Mouse (Mus musculus) induced T-regulatory cell, adult 2 months (primary cell): Measurements from ENCODE around the gene Hba-a1.
"Not testable (repeated sequence)": the region's sequence is repeated elsewhere in the genome, so short reads cannot be mapped to it uniquely, and the experiment has no call there.

ENCODE experiments used
- DNase-seq: peaks from one replicate; pipeline ENCODE4 v3.0.0-alpha.2; 2012; ENCODE audit warnings: low read depth

The Hba-a1 gene

DNA sequence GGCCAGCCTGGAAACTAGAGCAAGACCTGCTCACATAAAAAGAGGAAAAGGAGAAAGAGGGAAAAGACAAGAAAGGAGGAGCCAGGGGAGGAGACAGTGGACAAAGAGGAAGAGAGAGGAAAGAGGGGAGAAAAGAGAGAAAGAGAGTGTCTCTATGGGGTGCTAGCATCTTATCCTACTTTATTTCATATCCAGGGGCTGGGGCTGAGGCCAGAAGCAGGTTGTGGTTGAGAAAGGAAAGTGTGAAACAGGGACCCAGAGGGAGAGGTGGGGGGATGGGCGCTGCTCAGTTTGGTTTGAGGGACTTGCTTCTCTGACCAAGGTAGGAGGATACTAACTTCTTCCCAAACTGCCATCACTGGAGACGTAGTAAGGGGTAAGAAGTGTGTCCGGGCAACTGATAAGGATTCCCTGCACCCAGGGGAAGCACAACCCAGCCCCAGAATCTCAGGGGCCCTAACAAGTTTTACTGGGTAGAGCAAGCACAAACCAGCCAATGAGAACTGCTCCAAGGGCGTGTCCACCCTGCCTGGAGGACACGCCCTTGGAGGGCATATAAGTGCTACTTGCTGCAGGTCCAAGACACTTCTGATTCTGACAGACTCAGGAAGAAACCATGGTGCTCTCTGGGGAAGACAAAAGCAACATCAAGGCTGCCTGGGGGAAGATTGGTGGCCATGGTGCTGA is at the start of gene Hba-a1:
Gene Hba-a1, plus strand, starts transcription at position 421 of the 687 bp plus-strand sequence.
- DNase-seq = not testable (repeated sequence)

GRCm38 (mm10) chr11:32233895-32234294 is 49.4 kb upstream of the Hba-a1 start:
- DNase-seq = no peak

GRCm38 (mm10) chr11:32234816-32235485 is 48.4 kb upstream of the Hba-a1 start:
- no peak for DNase-seq

GRCm38 (mm10) chr11:32235646-32236045 is 47.7 kb upstream of the Hba-a1 start:
- no peak for DNase-seq

DNA sequence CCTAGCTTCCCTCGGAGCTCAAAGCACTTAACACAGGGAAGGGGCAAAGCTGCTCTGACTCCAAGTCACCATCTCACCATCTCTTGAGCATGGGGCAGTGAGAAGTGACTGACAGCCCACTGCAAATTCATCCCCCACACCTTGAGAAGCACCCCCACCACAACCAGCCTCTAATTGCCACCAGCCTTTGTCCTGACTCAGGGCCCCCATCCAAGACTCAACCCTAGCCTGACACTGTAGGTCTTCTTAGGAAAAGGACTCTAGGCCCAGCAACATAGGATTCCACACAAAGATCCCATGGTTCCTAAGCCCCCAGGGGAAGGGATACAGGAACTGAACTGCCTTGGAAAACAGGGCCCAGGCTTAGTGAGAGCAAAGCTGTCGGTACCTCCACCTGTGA is 47.2 kb upstream of the Hba-a1 start:
- no peak for DNase-seq

GRCm38 (mm10) chr11:32236712-32237410 is 46.5 kb upstream of the Hba-a1 start:
- DNase-seq = peak; percentile 61

DNA sequence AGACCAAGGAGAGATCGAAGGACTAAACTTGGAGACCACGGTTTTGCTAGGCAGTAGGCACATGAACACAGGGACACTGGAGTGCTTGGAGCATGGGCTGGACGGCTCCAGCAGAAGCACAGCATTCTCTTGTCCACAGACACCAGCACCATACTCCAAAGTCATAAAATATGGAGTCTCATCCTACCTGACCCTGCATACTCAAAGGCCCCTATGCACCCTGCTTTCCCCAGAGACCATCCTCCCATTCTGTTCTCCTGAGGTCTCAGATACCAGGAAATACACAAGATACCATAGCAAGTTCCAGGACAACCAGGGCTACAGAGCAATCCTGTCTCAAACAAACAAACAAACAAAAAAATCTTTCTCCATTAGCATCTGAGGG is 45.9 kb upstream of the Hba-a1 start:
- DNase-seq = no peak

DNA sequence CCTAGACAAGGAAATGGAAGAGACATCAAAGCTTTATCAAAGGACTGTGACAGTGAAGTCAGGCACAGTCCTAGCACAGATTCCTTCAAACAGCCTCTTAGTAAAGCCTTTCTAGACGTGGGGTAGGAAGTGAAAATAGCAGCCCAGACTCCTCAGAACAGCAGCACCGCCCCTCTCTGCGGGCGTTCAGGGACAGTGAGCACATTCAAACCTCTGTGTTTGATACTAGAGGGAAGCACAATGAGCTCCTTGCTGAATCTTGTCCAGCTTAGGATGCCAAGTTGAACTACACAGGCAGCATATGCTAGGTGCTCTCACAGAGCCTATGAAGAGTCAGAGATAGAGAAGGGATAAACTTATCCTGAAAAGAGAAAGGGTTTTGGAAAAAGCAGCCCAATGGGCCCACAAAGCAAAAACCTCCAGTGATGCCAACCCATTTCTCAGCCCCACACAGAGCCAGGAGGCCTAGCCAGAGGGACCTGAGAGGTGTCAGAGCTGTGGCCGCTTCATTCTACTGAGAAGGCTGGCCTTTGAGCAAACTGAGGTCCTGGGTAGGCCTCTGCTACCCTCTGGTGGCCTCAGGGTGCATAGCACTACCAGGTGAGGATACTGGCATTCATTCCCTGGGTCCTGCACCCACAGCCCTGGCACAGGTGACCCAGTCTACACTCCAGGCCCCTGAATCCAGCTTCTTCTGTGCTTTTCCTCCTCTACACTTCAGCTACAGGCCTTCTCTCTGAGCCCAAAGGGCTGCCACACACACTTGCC is 45.0 kb upstream of the Hba-a1 start:
- peak; percentile 84 for DNase-seq

DNA sequence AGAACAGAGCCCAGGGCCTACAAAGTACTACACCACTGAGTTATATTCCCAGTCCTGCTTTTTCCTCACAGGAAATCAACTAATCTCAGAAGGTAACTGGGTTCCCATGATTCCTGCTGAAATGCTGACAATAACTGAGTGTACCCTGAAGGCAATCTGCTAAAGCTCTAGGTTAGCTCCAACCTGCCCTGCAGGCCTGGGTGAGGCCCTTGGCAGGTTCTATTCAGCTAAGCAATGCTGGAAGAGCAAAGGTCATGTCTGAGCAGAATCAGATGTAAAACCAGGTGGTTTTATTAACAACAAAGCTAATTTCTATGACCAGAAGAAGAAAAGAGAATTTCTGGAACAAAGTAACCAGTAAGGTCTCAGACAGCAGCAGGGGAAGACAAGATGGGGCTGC is 41.9 kb upstream of the Hba-a1 start:
- no peak for DNase-seq

- no peak for DNase-seq
These were observed 41.1 kb upstream of the Hba-a1 start for GRCm38 (mm10) chr11:32242209-32242608.

DNA sequence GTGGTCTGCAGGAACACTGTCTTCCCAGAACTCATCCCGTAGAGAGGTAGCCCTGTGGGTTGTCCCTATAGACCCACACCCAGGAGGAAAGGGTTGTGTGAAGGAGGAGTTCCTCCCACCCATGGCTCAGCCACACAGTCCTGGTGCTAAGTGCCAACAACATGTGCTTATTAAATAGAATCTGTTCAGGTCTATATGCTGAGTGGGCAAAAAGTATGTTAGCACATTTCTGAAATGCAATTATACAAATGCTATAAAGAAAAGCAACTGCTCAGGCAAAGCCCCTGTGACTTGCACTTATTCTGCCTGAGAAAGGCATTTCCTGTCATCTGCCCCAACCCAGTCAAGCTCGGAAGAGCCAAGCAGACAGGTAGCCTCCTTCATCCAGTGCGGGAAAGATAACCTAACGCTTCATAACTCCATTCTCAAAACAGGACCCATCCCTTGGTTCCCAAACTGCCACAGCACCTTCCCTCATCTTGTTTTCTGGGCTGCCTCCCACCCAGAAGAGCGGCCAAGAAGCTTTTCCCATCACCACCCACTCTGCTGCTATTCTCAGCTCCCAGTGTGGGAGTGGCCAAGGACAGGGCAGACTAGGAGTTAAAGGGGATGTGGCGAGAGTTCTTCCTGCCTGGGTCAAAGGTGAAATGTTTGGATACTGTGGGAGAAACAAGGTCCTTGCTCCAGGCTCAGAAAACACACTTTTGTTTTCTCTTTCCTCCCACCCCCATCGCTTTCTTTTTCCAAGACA is 39.9 kb upstream of the Hba-a1 start:
- no peak for DNase-seq

DNA sequence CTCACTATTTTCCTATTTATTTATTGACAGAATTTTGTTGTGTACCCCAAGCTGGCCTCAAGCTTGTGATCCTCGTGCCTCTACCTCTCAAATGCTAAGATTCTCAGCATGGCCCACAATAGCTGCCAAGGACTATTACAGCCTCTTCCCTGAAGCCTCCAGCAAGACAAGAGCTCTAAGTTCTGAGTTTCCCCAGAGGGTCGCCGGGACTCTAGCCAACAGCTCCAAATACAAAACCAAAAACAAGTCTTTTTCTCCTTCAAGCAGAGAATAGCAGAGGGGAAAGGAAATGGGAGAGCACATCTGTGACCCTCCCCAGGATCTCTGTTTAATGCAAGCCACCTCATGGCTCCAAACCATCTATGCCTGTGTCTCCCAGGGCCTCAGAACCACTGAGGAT is 39.2 kb upstream of the Hba-a1 start:
- no peak for DNase-seq

DNA sequence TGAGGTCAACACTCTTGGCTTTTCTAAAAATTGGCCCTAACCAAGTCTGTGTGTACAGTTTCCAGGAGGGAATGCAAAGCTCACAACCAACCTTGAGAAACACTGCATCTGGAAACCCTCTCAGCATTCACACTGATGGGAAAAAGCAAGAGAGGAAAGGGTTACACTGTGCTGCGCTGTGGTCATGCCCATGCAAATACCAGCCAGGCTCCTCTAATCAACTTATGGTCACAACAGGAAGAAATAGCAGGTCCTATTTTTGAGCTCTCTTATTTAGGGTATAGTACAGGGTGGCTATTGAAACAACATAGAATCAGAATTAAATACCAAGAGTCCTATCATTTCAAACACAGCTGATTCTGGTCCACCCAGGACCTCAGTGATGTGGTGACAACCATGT is 38.7 kb upstream of the Hba-a1 start:
- DNase-seq = no peak

GRCm38 (mm10) chr11:32245614-32246013 is 37.7 kb upstream of the Hba-a1 start:
- no peak for DNase-seq

- DNase-seq = peak; percentile 39
These were observed 36.2 kb upstream of the Hba-a1 start for GRCm38 (mm10) chr11:32247068-32247467.

DNA sequence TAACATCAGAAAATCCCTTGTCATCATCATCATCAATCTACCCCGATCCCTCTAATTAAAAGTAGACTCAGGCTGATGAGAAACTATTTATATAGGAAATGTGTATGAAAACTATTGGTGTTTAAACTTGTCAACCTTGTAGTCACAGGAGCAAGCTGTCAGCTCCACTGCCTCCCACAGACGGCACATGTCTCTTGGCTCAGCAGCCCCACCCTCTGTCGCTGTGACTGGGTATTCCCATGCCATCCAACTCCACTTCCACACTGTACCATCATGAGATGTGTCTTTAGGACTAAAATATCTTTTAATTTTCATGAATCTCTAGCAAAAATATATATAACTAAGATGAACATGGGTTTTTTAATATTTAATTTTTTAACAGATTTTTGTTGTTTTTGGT is 35.0 kb upstream of the Hba-a1 start:
- DNase-seq = no peak

GRCm38 (mm10) chr11:32250880-32251763 is 32.2 kb upstream of the Hba-a1 start:
- DNase-seq = no peak

- DNase-seq = no peak
These were observed 30.2 kb upstream of the Hba-a1 start for GRCm38 (mm10) chr11:32253121-32253520.

GRCm38 (mm10) chr11:32256146-32256545 is 27.2 kb upstream of the Hba-a1 start:
- no peak for DNase-seq

DNA sequence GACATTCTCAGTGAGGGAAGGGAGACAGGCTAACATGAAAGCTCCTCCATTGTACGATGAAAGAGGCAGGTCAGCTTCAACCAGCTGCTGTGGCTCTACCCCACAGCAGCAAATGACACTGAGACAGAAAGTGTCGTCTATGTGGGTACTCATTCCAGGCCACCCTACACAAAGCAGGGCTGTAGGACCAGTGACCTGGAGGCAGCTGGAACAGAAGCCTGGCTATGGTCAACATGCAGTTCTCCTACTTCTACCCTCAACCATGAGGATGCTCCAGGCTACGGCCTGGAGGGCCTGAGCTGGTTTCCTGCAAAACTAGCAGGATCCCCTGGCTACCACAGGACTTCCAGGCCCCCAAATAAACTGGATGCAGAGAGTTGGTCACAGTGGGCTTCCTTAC is 26.7 kb upstream of the Hba-a1 start:
- DNase-seq = no peak
